Mouse (Mus musculus) hematopoietic multipotent progenitor cell, adult 10-12 weeks (in vitro differentiated cells): ENCODE data around the gene Sfpq. TPM values are rescaled to one million over a fixed set of nuclear protein-coding genes. Genes with fewer than 3 reads are reported as not detected.

Experiments used
- polyA plus RNA-seq: library from polyadenylated mRNA; stranded (reverse); fragments of >175 nt; gene quantifications from 2 replicates; pipeline ENCODE4 v1.2.3, GENCODE M21; 2012; ENCODE audit warnings: low replicate concordance

Gene Sfpq
- polyA plus RNA-seq, result 149 and 416 TPM in 2 replicates

GRCm38 (mm10) chr4:127021151-127021945 is at the start of gene Sfpq:
Sfpq (plus strand) TSS chr4:127021324.

GRCm38 (mm10) chr4:127060585-127061290 is 39.6 kb downstream of the Sfpq start, which contains the start of gene Zmym1:
Zmym1 (minus strand) TSS chr4:127061152.

GRCm38 (mm10) chr4:127076875-127077548 is 55.9 kb downstream of the Sfpq start, which contains the start of gene Zmym6:
Zmym6 (plus strand) TSS chr4:127077383.

Other genes starting within 250 kb of the Sfpq start
- gene Zmym4, start 53.2 kb upstream of the Sfpq start, polyA plus RNA-seq, result 2.4 and 2.5 TPM in 2 replicates
- gene Zmym1, start 39.8 kb downstream of the Sfpq start, polyA plus RNA-seq, result 0.50 and 2.2 TPM in 2 replicates
- 1.2 and 1.5 TPM in 2 replicates for gene Zmym6, start 56.1 kb downstream of the Sfpq start, polyA plus RNA-seq
- 0.65 and 1.6 TPM in 2 replicates for gene Tmem35b, start 102.4 kb downstream of the Sfpq start, polyA plus RNA-seq
- gene Dlgap3, start 147.9 kb downstream of the Sfpq start, polyA plus RNA-seq, result 2.4 and 9.9 TPM in 2 replicates
- 34.9 and 38.3 TPM in 2 replicates for gene Smim12, start 222.5 kb downstream of the Sfpq start, polyA plus RNA-seq